Mouse (Mus musculus) monocyte, adult 2 months (primary cell): ENCODE results near the gene Zbbx.

Experiments
- DNase-seq, 2 experiments: peaks; one replicate each; pipeline ENCODE4 v3.0.0; 2022; ENCODE audit warnings: low spot score in 2 of 2, low read depth in 1 of 2

The Zbbx gene

DNA sequence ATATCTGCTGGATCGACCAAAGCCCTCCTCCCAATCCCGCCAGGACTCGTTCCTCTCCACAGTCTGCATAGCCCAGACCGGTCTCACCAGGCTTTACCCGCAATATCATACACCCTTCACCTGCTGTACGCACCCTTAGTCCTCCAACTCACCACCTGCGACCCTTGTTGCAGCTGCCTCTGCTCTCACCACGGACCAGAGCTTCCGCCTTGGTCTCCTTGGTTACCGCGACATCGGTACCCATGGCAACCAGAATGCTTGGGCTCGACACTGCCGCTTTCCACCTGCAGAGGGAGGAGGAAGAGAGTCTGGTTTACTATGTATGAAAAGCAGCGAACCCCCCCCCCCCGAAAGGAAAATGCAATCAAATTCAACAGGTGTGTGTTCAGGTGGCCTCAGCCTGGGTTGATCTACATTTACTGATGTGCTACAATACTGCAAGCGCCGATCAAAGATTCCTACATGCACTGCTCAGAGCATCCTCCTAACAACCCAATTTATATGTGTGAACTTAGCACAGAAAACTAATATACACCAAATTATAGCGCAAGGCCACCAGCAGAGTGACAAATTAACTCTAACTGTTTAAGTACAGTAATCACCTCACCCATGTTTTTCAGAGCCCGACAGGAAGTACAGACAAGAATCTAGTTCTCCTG is at the start of gene Zbbx:
Gene Zbbx (minus strand): TSS at position 197 of the 659 bp plus-strand sequence.
- no peak for DNase-seq

DNA sequence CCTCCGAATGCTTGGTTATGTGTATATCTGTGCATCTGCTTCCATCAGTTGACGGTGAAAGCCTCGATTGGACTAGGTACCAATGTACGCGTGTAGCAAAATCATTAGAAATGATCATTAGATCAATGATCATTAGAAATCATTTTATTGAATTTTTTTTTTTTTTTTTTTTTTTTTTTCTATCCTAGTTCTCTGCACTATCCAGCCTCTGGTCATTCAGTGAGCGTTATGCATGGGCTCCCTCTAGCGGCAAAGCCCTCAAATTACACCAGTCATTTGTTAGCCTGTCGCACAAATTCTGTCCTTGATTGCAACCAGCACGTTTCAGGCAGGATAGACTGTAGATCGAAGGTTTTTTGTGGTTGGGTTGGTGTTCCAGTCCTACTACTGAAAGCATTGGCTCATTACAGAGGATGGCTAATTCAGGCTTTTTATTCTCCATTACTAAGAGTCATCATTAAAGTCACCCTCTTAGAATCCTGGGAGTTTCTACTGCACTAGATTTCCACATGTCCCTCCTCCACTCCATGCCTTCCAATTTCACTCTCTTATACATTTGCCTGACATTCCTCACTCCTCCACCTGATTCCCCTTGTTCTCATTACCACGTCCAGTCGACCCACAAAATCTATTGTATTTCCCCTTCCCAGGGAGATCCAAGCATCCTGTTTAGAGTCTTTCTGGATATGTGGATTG is 38.1 kb upstream of the Zbbx start:
- no peak for DNase-seq

DNA sequence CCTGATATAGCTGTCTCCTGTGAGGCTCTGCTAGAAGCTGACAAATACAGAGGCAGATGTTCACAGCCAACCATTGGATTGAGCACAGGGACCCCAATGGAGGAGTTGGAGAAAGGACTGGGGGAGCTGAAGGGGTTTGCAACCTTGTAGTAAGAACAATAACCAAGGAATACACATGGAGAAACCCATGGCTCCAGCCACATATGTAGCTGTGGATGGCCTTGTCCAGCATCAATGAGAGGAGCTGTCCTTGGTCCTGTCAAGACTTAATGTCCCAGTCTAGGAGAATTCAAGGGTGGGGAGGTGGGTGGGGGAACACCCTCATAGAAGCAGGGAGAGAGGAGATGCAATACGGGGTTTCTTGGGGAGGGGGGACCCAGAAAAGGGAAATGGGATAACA is 17.8 kb upstream of the Zbbx start:
- DNase-seq: no peak

DNA sequence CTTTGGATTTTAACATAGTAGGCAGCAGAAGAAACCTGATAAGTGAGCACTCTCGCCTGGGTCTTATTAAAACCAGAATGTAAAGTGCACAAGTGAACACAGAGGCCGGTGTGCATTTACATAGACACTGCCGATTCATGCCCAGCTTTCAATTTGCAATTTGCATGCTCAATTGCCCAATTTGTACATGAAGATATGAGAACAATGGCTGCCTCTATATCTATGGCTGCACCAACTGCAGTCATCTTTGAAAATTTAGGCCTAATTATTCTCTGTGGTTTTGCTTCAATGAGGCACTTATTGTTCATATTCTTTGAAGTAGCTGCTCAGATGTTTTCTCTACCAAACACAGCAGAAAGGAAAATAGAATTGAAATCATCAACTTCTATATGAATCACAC is 23.0 kb downstream of the Zbbx start:
- DNase-seq: no peak

DNA sequence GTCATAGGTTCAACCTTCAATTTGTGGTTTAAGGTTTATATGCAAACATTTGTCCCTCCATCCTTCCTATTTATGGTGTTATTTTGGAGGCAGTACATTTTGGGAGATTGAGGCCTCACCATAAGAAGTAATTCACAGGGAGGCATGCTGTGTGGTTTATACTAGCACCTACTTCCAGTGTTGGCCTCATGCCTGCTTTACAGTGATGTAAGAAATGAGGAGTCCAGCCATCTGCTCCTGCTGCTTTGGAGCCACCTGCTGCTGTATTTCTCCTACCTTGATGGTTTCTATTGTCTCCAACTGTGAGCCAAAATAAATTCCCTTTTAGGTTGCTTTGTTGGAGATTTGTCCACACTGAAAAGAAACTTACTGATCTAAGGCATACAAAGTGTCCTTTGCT is 60.0 kb downstream of the Zbbx start:
- no peak for DNase-seq

DNA sequence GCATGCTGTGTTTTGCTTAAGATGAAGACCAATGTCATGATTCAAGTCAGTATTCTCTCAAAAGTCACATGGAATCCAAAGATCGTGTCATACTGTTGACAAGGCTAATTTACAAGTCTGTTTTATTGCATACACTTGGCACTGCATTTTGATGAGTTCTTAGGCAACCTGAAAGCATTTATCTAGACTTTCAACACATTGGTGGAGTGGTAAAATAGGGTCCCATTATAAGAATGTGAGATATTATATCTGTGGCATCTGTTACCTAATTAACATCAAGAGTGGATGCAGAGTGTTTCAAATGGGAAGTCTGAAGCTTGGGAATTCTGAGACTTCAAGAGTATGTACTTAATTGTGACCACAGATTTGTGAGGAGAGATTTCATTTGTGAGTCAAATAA is 79.1 kb downstream of the Zbbx start:
- no peak for DNase-seq

DNA sequence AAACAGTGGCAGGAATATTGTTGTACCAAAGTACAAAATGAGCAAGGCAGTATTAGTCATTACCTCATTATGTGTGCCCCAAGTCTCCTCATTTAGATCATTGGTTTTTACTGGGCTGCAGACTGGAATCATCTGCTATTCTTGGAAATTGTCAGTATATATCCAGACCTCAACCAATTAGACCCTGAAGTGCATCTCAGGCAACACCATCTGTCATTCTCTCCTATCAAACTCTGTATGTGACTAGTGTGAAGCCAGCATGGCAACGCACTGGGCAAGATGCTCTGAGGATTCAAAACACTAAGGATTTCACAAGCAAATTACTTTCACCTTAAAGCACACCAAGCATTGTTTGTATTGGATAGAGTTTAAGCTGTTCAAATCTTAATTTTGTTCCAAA is 85.9 kb downstream of the Zbbx start:
- no peak for DNase-seq

DNA sequence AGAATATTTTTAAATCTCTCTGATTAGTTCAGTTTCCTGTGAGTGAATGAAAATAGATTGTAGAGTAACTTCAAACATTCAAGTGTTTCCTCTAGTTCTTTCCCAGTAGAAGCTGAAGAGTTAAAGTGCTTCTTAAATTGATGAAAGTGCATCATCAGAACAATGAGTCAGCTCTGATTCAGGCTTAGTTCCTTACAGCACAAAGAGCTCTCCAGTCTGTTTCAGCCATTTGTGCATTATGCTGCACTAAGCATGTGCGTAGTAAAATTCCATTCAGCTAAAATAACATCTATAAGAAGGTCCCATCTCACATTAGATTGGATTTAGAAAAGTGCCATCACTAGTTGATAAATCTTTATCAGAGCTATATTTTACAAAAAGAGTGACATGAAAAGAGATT is 155.1 kb downstream of the Zbbx start:
- no peak for DNase-seq
